Mouse (Mus musculus): ENCODE measurements at regions not wholly inside any gene's neighbourhood (a gene's known extent, or its start where the extent isn't known, plus 50 kb on each side); places are given as distances from the start of the nearest gene placed in this dataset.

- no peak for TF ChIP-seq GATA1 (IDR thresholded peaks at IDR 0.05; ENCODE audit: low read length)
- TF ChIP-seq TAL1 (IDR thresholded peaks at IDR 0.05; ENCODE audit: low read length): no peak
Measured at GRCm38 (mm10) chr17:48817551-48817950, 114.6 kb upstream of the Lrfn2 start.

All from erythroblast, embryonic 14.5 days (primary cell).